Mouse (Mus musculus) forebrain, embryonic 11.5 days (tissue): ENCODE results near the gene Mis12. TPM values are rescaled to one million over a fixed set of nuclear protein-coding genes. Genes with fewer than 3 reads are reported as not detected.

ENCODE experiments used
- ATAC-seq: fragments of 200-750 bp; cut with Nextera tagmentation; replicated peaks from 2 replicates; pipeline ENCODE4 v1.8.0; 2017; ENCODE audit warnings: moderate TSS enrichment; ENCODE audit not compliant: low FRiP score
- DNase-seq: peaks from one replicate; pipeline ENCODE4 v3.0.0-alpha.2; 2017; ENCODE audit warnings: low spot score
- H3K27ac ChIP-seq: fragments of 300-500 bp; sonication (generic); 2 replicates; pipeline ENCODE4 v1.5.1; 2014; ENCODE audit warnings: low read depth, low read length
- H3K27me3 ChIP-seq: fragments of 300-500 bp; sonication (generic); 2 replicates; pipeline ENCODE4 v1.6.1; 2014; ENCODE audit warnings: mild to moderate bottlenecking, low read length, mixed read lengths; ENCODE audit not compliant: control insufficient read depth, insufficient read depth
- H3K36me3 ChIP-seq: fragments of 300-500 bp; sonication (generic); 2 replicates; pipeline ENCODE4 v1.6.1; 2014; ENCODE audit warnings: mild to moderate bottlenecking, low read length, moderate library complexity, mixed read lengths; ENCODE audit not compliant: control insufficient read depth, insufficient read depth
- H3K4me1 ChIP-seq: fragments of 300-500 bp; sonication (generic); replicated peaks from 2 replicates; pipeline ENCODE4 v1.6.1; 2014; ENCODE audit warnings: low read length, mixed read lengths; ENCODE audit not compliant: control insufficient read depth, insufficient read depth
- H3K4me2 ChIP-seq: fragments of 300-500 bp; sonication (generic); 2 replicates; pipeline ENCODE4 v1.6.1; 2014; ENCODE audit warnings: low read depth, mild to moderate bottlenecking, low read length, moderate library complexity, mixed read lengths; ENCODE audit not compliant: severe bottlenecking
- H3K4me3 ChIP-seq: fragments of 300-500 bp; sonication (generic); 2 replicates; pipeline ENCODE4 v1.5.1; 2014; ENCODE audit warnings: low read depth, low read length
- H3K9ac ChIP-seq: fragments of 300-500 bp; sonication (generic); 2 replicates; pipeline ENCODE4 v1.6.1; 2014; ENCODE audit warnings: low read length
- H3K9me3 ChIP-seq: fragments of 300-500 bp; sonication (generic); 2 replicates; pipeline ENCODE4 v1.6.1; 2016; ENCODE audit warnings: low read length, mixed read lengths; ENCODE audit not compliant: control insufficient read depth
- WGBS: fragments of 180-500 bp; shearing (Covaris S2); extraction: QIAGEN DNeasy Blood & Tissue Kit; methylation state at CpG from one replicate; pipeline ENCODE4 v1.1.7; 2014; 5-methylcytosine and 5-hydroxymethylcytosine counted together
- polyA plus RNA-seq: library from polyadenylated mRNA; unstranded; fragments of >200 nt; fragmentation: Nextera tagmentation; extraction: Ambion mirVana; gene quantifications from 2 replicates; pipeline ENCODE4 v1.2.1, GENCODE M21; 2014

Gene Mis12
- polyA plus RNA-seq, 1 experiment from 2014 or later: 63.1 TPM

GRCm38 (mm10) chr11:71032070-71032469 is 12.7 kb downstream of the Mis12 start:
- Histone ChIP-seq H3K27ac (peak overlapping the region; percentile 82; the same call in 1 of the 2 replicates), H3K27me3 (no peaks in the 10 kb centered on the region), H3K4me3 (peak overlapping the region; percentile 58), H3K4me1 (no peaks in the 10 kb centered on the region; the same call in 1 of the 2 replicates), H3K4me2 (peak overlapping the region; percentile 64), H3K9ac (peak overlapping the region; percentile 87), H3K9me3 (no peaks in the 10 kb centered on the region), H3K36me3 (no peaks in the 10 kb centered on the region; the same call in 1 of the 2 replicates)
- ATAC-seq (no peak), DNase-seq (no peak)
- WGBS: 64% methylated on average over 7 of the region's 7 CpGs

- Histone ChIP-seq H3K9ac (peak overlapping the region; percentile 87), H3K9me3 (no peaks in the 10 kb centered on the region), H3K27me3 (no peaks in the 10 kb centered on the region), H3K4me2 (peak overlapping the region; percentile 64), H3K4me1 (no peaks in the 10 kb centered on the region; the same call in 1 of the 2 replicates), H3K27ac (peak overlapping the region; percentile 82), H3K36me3 (no peaks in the 10 kb centered on the region), H3K4me3 (peak overlapping the region; percentile 58)
- 4% methylated on average over 25 of the region's 26 CpGs for WGBS
- DNase-seq (peak; percentile 74), ATAC-seq (peak; percentile 39)
Observed at GRCm38 (mm10) chr11:71032491-71033162, 13.2 kb downstream of the Mis12 start.

DNA sequence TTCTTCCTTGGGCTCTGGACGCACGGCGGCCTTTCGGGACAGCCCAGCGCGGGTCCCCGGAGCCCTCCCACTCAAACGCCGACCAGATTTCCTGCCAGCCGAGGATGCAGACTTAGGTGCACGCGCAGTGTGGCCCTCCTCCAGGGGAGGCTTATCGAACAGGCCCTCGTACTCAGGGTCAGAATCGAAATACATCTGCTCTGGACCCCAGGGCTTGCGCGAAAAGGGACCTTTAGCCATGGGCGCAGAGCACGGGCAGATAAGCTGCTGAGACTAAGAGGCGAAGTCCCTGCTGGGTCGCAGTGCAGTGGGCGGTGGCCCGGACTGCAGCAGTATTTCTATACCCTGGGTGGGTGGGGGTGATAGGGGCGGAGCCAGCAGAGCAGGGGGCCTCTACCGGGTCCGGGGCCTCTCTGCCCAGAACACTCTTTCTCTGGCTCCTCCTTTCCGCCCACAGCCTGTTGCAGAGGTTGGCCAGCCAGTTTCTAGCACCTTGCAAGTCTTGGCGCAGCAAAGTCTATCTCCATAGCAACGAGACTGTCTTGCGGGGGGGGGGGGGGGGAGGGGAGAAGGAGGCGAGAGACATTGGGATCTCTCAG is 13.9 kb downstream of the Mis12 start, which contains the start of gene 6330403K07Rik:
Gene 6330403K07Rik (minus strand): TSS at position 351 of the 599 bp plus-strand sequence.
- Histone ChIP-seq H3K4me2 (peak within 1 kb of the TSS; percentile 64), H3K4me1 (no peaks in the 10 kb centered on the region; the same call in 1 of the 2 replicates), H3K27me3 (no peaks in the 10 kb centered on the region), H3K9me3 (no peaks in the 10 kb centered on the region), H3K27ac (peak within 1 kb of the TSS; percentile 82), H3K36me3 (no peaks in the 10 kb centered on the region), H3K4me3 (peak within 1 kb of the TSS; percentile 58), H3K9ac (peak within 1 kb of the TSS; percentile 87)
- peak; percentile 97 for ATAC-seq
- WGBS: 2% methylated on average over 29 of the region's 31 CpGs
- peak; percentile 93 for DNase-seq

DNA sequence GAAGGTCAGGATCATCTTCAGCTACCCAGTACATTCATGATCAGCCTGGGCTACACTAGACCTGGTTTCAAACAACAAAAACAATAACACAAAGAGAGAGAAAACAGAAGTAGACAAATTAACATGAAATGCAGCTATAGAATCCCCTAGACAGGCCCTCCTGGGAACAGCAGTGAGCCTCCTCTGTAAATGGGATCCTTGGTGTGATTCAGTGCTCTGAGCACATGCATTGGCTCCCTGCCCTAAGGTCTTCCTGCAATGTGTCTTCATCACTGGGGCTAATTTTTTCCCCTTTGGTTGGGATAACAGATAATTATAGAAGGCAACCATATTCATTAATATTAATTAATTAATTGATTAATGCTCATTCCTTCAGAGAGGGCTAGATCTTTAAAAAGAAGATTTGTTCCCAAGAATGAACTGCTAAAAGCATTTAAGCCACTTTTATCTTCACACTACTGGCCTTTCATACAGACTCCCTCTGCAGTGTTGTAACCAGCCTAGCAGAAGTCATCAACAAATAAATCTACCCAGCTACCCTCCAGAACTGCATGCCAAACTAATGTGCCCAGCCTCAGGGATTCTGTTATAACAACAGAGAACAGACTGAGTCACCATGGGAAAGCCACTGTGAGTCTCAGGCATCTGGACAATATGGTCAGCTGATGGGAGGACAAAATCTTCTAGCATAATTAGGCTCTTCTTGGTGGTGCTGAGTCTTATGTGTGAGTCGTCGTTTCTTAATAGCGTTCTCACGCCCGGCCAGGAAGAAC is 20.3 kb downstream of the Mis12 start:
- H3K36me3 ChIP-seq: no peaks in the 10 kb centered on the region
- H3K27me3 ChIP-seq: no peaks in the 10 kb centered on the region
- H3K27ac ChIP-seq: no peak overlapping the region
- no peak overlapping the region for H3K4me3 ChIP-seq
- no peak overlapping the region for H3K9ac ChIP-seq
- H3K4me1 ChIP-seq: no peaks in the 10 kb centered on the region
- no peak for ATAC-seq
- DNase-seq: no peak
- no peak overlapping the region for H3K4me2 ChIP-seq
- WGBS: 94% methylated on average over 5 of the region's 5 CpGs
- H3K9me3 ChIP-seq: no peaks in the 10 kb centered on the region; the same call in 1 of the 2 replicates

DNA sequence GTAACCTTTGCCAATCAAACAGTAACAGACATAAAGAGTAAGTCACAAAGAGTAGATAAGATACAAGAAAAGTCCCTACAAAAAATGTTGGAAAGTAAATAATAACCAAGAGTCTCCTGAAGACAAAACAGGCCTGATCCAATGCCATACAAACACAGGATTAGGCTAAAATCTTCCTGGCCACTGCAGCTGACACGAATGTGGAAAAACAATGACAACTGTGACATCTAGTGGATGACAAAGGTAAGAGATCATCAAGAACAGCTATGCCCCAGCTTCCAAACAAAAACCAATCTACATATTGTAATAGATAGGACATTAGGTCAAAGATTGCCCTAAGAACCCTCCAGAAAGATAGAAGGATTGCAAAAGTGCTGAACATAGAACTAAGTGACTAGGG is 33.1 kb downstream of the Mis12 start:
- no peaks in the 10 kb centered on the region for H3K36me3 ChIP-seq
- H3K4me1 ChIP-seq: no peaks in the 10 kb centered on the region
- WGBS: 0% methylated on average over 1 of the region's 1 CpGs
- H3K27me3 ChIP-seq: no peaks in the 10 kb centered on the region
- H3K9ac ChIP-seq: no peak overlapping the region
- no peak overlapping the region for H3K4me3 ChIP-seq
- H3K4me2 ChIP-seq: no peak overlapping the region
- H3K27ac ChIP-seq: no peak overlapping the region
- no peak for DNase-seq
- no peak for ATAC-seq
- H3K9me3 ChIP-seq: no peaks in the 10 kb centered on the region

DNA sequence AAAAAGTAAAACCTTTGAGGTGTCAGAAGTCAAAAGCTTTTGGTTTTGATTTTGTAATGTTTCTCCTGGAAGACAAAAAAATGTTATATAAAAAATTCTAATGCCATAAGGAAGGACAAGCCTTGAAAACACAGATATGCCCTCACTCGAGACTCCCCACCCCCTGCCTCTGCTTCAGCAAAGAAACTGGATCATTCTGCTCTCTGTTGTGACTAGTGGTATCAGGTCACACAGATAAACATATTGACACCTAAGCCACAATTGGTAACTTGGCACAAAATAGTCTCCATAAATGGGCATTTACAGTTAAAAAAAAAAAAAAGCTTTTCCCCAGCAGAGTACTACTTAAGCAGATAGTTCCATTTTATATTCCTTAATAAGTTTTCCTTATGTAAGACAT is 56.9 kb downstream of the Mis12 start:
- Histone ChIP-seq H3K4me3 (no peak overlapping the region), H3K9ac (no peak overlapping the region), H3K4me1 (no peaks in the 10 kb centered on the region), H3K4me2 (no peak overlapping the region), H3K27me3 (no peaks in the 10 kb centered on the region), H3K9me3 (no peaks in the 10 kb centered on the region), H3K27ac (no peak overlapping the region), H3K36me3 (no peaks in the 10 kb centered on the region)
- ATAC-seq (no peak), DNase-seq (no peak)
- 92% methylated on average over 1 of the region's 1 CpGs for WGBS

Other genes starting within 250 kb of the Mis12 start
- not detected in 2 replicates for gene Scimp, start 207.0 kb upstream of the Mis12 start, polyA plus RNA-seq
- 41.2 and 42.7 TPM in 2 replicates for gene Rabep1, start 174.8 kb upstream of the Mis12 start, polyA plus RNA-seq
- gene Nup88, start 49.6 kb upstream of the Mis12 start, polyA plus RNA-seq: 169 and 176 TPM in 2 replicates
- gene Rpain, start 49.4 kb upstream of the Mis12 start, polyA plus RNA-seq: 84.0 and 84.6 TPM in 2 replicates
- gene C1qbp, start 36.6 kb upstream of the Mis12 start, polyA plus RNA-seq: 261 and 278 TPM in 2 replicates
- 25.5 and 27.6 TPM in 2 replicates for gene Dhx33, start 15.2 kb upstream of the Mis12 start, polyA plus RNA-seq
- gene Derl2, start 230 bp downstream of the Mis12 start, polyA plus RNA-seq: 35.9 and 41.3 TPM in 2 replicates
- gene 6330403K07Rik, start 13.9 kb downstream of the Mis12 start, polyA plus RNA-seq: 95.4 and 106 TPM in 2 replicates
- 0.09 TPM in 1 of 2 replicates, not detected in the other for gene Nlrp1a, start 125.1 kb downstream of the Mis12 start, polyA plus RNA-seq
- not detected in 2 replicates for gene Nlrp1b, start 211.1 kb downstream of the Mis12 start, polyA plus RNA-seq